Mouse (Mus musculus): ENCODE measurements around the gene Rnft2.
A peak's percentile ranks its signal among the peaks of the same experiment; 100 is the strongest.

DNA sequence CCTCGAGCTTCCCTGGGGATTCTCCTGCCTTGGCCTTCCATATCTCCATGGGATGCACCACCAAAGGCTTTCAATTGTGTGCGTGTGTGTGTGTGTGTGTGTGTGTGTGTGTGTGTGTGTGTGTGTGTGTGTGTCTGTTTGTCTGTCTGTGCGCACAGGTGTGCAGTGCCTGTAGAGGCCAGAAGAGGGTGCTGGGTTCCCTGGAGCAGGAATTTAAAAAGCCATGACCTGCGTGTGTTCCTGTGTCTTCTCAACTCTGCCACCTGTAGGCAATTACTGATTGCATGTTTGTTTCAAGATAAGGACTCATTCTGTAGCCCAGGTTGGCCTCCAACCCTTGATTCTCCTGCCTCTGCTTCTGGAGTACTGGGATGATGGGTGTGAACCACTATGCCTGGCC is 46.5 kb upstream of the Rnft2 start:
- TF ChIP-seq EP300 (IDR thresholded peaks at IDR 0.05; ENCODE audit: low read depth) (no peak), CTCF (IDR thresholded peaks at IDR 0.05; ENCODE audit: low read depth) (peak; percentile 42)

Data from liver, embryonic 14.5 days (tissue).